Mouse (Mus musculus): ENCODE data around the gene Slfn3.
"Not testable (repeated sequence)": the region's sequence is repeated elsewhere in the genome, so short reads cannot be mapped to it uniquely, and the experiment has no call there.

The Slfn3 gene

GRCm38 (mm10) chr11:83191134-83191893, at the start of gene Slfn3:
TSS of gene Slfn3 (plus strand) at chr11:83191330.
- peak; percentile 59 to 69 for DNase-seq (ENCODE audit: low spot score in 2 of 2)

GRCm38 (mm10) chr11:83148939-83149338, 42.2 kb upstream of the Slfn3 start:
- not testable (repeated sequence) for DNase-seq (ENCODE audit: low spot score in 2 of 2)

- DNase-seq (ENCODE audit: low spot score in 2 of 2) = no peak
Observed at GRCm38 (mm10) chr11:83174948-83175539, 16.1 kb upstream of the Slfn3 start, which contains the start of gene Slfn4. TSS of gene Slfn4 (plus strand) at chr11:83175186.

GRCm38 (mm10) chr11:83192001-83192400, 871 bp downstream of the Slfn3 start:
- peak; percentile 17 to 19 for DNase-seq (ENCODE audit: low spot score in 2 of 2)

- DNase-seq (ENCODE audit: low spot score in 2 of 2) = no peak
Observed at GRCm38 (mm10) chr11:83205002-83205401, 13.9 kb downstream of the Slfn3 start.

GRCm38 (mm10) chr11:83216119-83216518, 25.0 kb downstream of the Slfn3 start:
- no peak for DNase-seq (ENCODE audit: low spot score in 2 of 2)

- DNase-seq (ENCODE audit: low spot score in 2 of 2) = no peak
Observed at GRCm38 (mm10) chr11:83221328-83221877, 30.3 kb downstream of the Slfn3 start.

- peak in 1 of 2 experiments; percentile 9 for DNase-seq (ENCODE audit: low spot score in 2 of 2)
Observed at GRCm38 (mm10) chr11:83223367-83223766, 32.2 kb downstream of the Slfn3 start.

GRCm38 (mm10) chr11:83223793-83224192, 32.7 kb downstream of the Slfn3 start:
- not testable (repeated sequence) for DNase-seq (ENCODE audit: low spot score in 2 of 2)

- DNase-seq (ENCODE audit: low spot score in 2 of 2) = peak; percentile 1 to 21
Observed at GRCm38 (mm10) chr11:83224217-83224616, 33.1 kb downstream of the Slfn3 start.

GRCm38 (mm10) chr11:83224750-83225149, 33.6 kb downstream of the Slfn3 start:
- DNase-seq (ENCODE audit: low spot score in 2 of 2) = no peak

- no peak for DNase-seq (ENCODE audit: low spot score in 2 of 2)
Observed at GRCm38 (mm10) chr11:83225371-83225960, 34.3 kb downstream of the Slfn3 start.

- no peak for DNase-seq (ENCODE audit: low spot score in 2 of 2)
Observed at GRCm38 (mm10) chr11:83227926-83228723, 37.0 kb downstream of the Slfn3 start.

- no peak for DNase-seq (ENCODE audit: low spot score in 2 of 2)
Observed at GRCm38 (mm10) chr11:83230966-83231365, 39.8 kb downstream of the Slfn3 start.

GRCm38 (mm10) chr11:83233621-83234020, 42.5 kb downstream of the Slfn3 start:
- DNase-seq (ENCODE audit: low spot score in 2 of 2) = not testable (repeated sequence)

GRCm38 (mm10) chr11:83237390-83237789, 46.3 kb downstream of the Slfn3 start:
- DNase-seq (ENCODE audit: low spot score in 2 of 2) = not testable (repeated sequence)

- no peak for DNase-seq (ENCODE audit: low spot score in 2 of 2)
Observed at GRCm38 (mm10) chr11:83238389-83238788, 47.3 kb downstream of the Slfn3 start.

GRCm38 (mm10) chr11:83239811-83240210, 48.7 kb downstream of the Slfn3 start:
- no peak for DNase-seq (ENCODE audit: low spot score in 2 of 2)

GRCm38 (mm10) chr11:83257211-83257610, 66.1 kb downstream of the Slfn3 start:
- not testable (repeated sequence) for DNase-seq (ENCODE audit: low spot score in 2 of 2)

GRCm38 (mm10) chr11:83262673-83263072, 71.5 kb downstream of the Slfn3 start:
- no peak for DNase-seq (ENCODE audit: low spot score in 2 of 2)

GRCm38 (mm10) chr11:83263146-83263545, 72.0 kb downstream of the Slfn3 start:
- DNase-seq (ENCODE audit: low spot score in 2 of 2) = no peak

Data from heart, adult 9 months (tissue).